Mouse (Mus musculus) stomach, embryonic 16.5 days (tissue): ENCODE results near the gene Fam160b1. TPM values are rescaled to one million over a fixed set of nuclear protein-coding genes. Genes with fewer than 3 reads are reported as not detected.
A peak's percentile ranks its signal among the peaks of the same experiment; 100 is the strongest.

ENCODE experiments used
- ATAC-seq: fragments of 200-750 bp; cut with Nextera tagmentation; 2 replicates; pipeline ENCODE4 v1.8.0; 2017; ENCODE audit warnings: moderate number of reproducible peaks, moderate TSS enrichment; ENCODE audit not compliant: insufficient read depth, low FRiP score
- H3K27ac ChIP-seq: fragments of 300-500 bp; sonication (generic); 2 replicates; pipeline ENCODE4 v1.5.1; 2014; ENCODE audit warnings: low read length
- H3K27me3 ChIP-seq: fragments of 300-500 bp; sonication (generic); 2 replicates; pipeline ENCODE4 v1.6.1; 2014; ENCODE audit warnings: low read length, control low read depth, mixed read lengths; ENCODE audit not compliant: control insufficient read depth, insufficient read depth
- H3K36me3 ChIP-seq: fragments of 300-500 bp; sonication (generic); 2 replicates; pipeline ENCODE4 v1.6.1; 2014; ENCODE audit warnings: low read length; ENCODE audit not compliant: control insufficient read depth, insufficient read depth
- H3K4me1 ChIP-seq: fragments of 300-500 bp; sonication (generic); 2 replicates; pipeline ENCODE4 v1.6.1; 2014; ENCODE audit warnings: low read length, control low read depth, mixed read lengths; ENCODE audit not compliant: control insufficient read depth, insufficient read depth
- H3K4me2 ChIP-seq: fragments of 300-500 bp; sonication (generic); 2 replicates; pipeline ENCODE4 v1.6.1; 2014; ENCODE audit warnings: low read depth, low read length, mixed read lengths
- H3K4me3 ChIP-seq: fragments of 300-500 bp; sonication (generic); replicated peaks from 2 replicates; pipeline ENCODE4 v1.5.1; 2014; ENCODE audit warnings: mild to moderate bottlenecking, low read length
- H3K9ac ChIP-seq: fragments of 300-500 bp; sonication (generic); 2 replicates; pipeline ENCODE4 v1.6.1; 2014; ENCODE audit warnings: low read length
- H3K9me3 ChIP-seq: fragments of 300-500 bp; sonication (generic); replicated peaks from 2 replicates; pipeline ENCODE4 v1.6.1; 2016; ENCODE audit warnings: low read length, control low read depth; ENCODE audit not compliant: control insufficient read depth
- WGBS: fragments of 180-500 bp; shearing (Covaris S2); extraction: QIAGEN DNeasy Blood & Tissue Kit; methylation state at CpG from one replicate; pipeline ENCODE4 v1.1.7; 2014; 5-methylcytosine and 5-hydroxymethylcytosine counted together
- polyA plus RNA-seq: library from polyadenylated mRNA; unstranded; fragments of >200 nt; fragmentation: Nextera tagmentation; extraction: Ambion mirVana; gene quantifications from 2 replicates; pipeline ENCODE4 v1.2.1, GENCODE M21; 2015

The Fam160b1 gene
- polyA plus RNA-seq, 1 experiment from 2014 or later: 11.6 TPM

DNA sequence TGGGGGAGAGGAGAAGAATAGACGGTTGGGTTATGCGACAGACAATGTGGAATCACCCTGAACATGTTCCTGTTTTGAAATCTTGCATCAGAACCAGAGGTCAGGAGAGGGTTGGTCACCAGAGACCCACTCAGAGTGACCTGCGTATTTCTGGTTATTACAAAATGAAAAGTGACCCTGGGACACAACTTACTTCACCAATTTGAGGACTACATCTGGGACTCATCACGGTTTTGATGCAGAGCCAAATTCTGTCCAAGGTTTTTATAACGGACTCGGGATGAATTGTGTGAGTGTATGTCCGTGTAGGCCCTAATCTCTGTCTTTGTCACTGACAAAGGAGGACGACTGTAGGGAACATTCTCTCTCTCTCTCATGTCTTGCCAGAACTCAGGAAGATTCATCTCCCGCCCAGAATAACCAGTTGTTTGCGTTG, 76.1 kb downstream of the Fam160b1 start:
- Histone ChIP-seq H3K4me2 (no peak overlapping the region), H3K36me3 (no peaks in the 10 kb centered on the region), H3K27ac (0 out of 2 replicates have a peak overlapping the region, but pooled peaks have one; percentile 4), H3K4me3 (no peak overlapping the region), H3K9ac (no peak overlapping the region), H3K9me3 (no peaks in the 10 kb centered on the region), H3K27me3 (no peaks in the 10 kb centered on the region), H3K4me1 (peaks cover 5% of the 10 kb centered on the region; the same call in 1 of the 2 replicates)
- ATAC-seq: peak; percentile 71; the same call in 1 of the 2 replicates
- 42% methylated on average over 10 of the region's 10 CpGs for WGBS

DNA sequence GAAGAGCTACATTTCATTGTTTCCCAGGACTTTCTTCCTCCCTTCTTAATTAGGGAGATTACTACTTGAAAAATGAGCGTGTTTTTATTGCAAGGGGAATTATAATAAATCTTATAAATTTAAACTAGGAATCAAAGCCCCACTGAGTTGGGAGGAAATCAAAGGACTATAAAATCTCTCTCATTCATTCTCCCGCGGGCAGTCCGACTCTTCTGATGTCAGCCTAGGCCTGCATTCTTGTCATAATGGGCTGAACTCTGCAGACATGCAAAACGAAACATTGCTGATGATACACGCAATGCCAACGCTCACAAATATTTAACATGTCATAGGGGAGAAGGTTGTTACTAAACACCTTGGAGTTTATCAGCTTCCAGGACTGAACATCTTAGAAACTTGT, 76.6 kb downstream of the Fam160b1 start:
- H3K4me2 ChIP-seq: no peak overlapping the region
- ATAC-seq: peak; percentile 52; the same call in 1 of the 2 replicates
- 36% methylated on average over 7 of the region's 7 CpGs for WGBS
- no peaks in the 10 kb centered on the region for H3K27me3 ChIP-seq
- no peak overlapping the region for H3K4me3 ChIP-seq
- H3K36me3 ChIP-seq: no peaks in the 10 kb centered on the region
- peaks cover 8% of the 10 kb centered on the region; the same call in 1 of the 2 replicates for H3K4me1 ChIP-seq
- no peaks in the 10 kb centered on the region for H3K9me3 ChIP-seq
- H3K27ac ChIP-seq: no peak overlapping the region
- H3K9ac ChIP-seq: no peak overlapping the region

Other genes starting within 250 kb of the Fam160b1 start
- gene Ablim1, start 45.8 kb upstream of the Fam160b1 start, polyA plus RNA-seq: 66.5 and 85.4 TPM in 2 replicates
- 24.7 and 25.8 TPM in 2 replicates for gene Trub1, start 92.2 kb downstream of the Fam160b1 start, polyA plus RNA-seq